Mouse (Mus musculus) forebrain, embryonic 14.5 days (tissue): ENCODE data around the gene Acot13. TPM values are rescaled to one million over a fixed set of nuclear protein-coding genes. Genes with fewer than 3 reads are reported as not detected.

Experiments
- ATAC-seq: fragments of 200-750 bp; cut with Nextera tagmentation; 2 replicates; pipeline ENCODE4 v1.8.0; 2017; ENCODE audit warnings: mild to moderate bottlenecking, moderate library complexity
- DNase-seq: peaks from one replicate; pipeline ENCODE4 v3.0.0-alpha.2; 2015; ENCODE audit warnings: low spot score
- H3K27ac ChIP-seq: fragments of 300-500 bp; sonication (generic); 2 replicates; pipeline ENCODE4 v1.5.1; 2014; ENCODE audit warnings: low read depth, mild to moderate bottlenecking, control low read depth, low read length, moderate library complexity
- H3K27me3 ChIP-seq: fragments of 300-500 bp; sonication (generic); replicated peaks from 2 replicates; pipeline ENCODE4 v1.6.1; 2014; ENCODE audit warnings: low read length, control low read depth, mixed read lengths; ENCODE audit not compliant: control insufficient read depth, insufficient read depth
- H3K36me3 ChIP-seq: fragments of 300-500 bp; sonication (generic); 2 replicates; pipeline ENCODE4 v1.6.1; 2014; ENCODE audit warnings: low read length, control low read depth; ENCODE audit not compliant: control insufficient read depth, insufficient read depth
- H3K4me1 ChIP-seq: fragments of 300-500 bp; sonication (generic); 2 replicates; pipeline ENCODE4 v1.6.1; 2014; ENCODE audit warnings: antibody characterized with exemption, low read length, control low read depth; ENCODE audit not compliant: control insufficient read depth, insufficient read depth
- H3K4me2 ChIP-seq: fragments of 300-500 bp; sonication (generic); 2 replicates; pipeline ENCODE4 v1.6.1; 2014; ENCODE audit warnings: mild to moderate bottlenecking, control low read depth, low read length
- H3K4me3 ChIP-seq: fragments of 300-500 bp; sonication (generic); 2 replicates; pipeline ENCODE4 v1.5.1; 2014; ENCODE audit warnings: low read depth, low read length, control low read depth
- H3K9ac ChIP-seq: fragments of 300-500 bp; sonication (generic); 2 replicates; pipeline ENCODE4 v1.6.1; 2014; ENCODE audit warnings: mild to moderate bottlenecking, low read length, control low read depth, moderate library complexity
- H3K9me3 ChIP-seq: fragments of 300-500 bp; sonication (generic); replicated peaks from 2 replicates; pipeline ENCODE4 v1.6.1; 2016; ENCODE audit warnings: low read length, control low read depth, mixed read lengths; ENCODE audit not compliant: control insufficient read depth
- WGBS: fragments of 180-500 bp; shearing (Covaris S2); extraction: QIAGEN DNeasy Blood & Tissue Kit; methylation state at CpG from one replicate; pipeline ENCODE4 v1.1.7; 2014; 5-methylcytosine and 5-hydroxymethylcytosine counted together
- polyA plus RNA-seq: library from polyadenylated mRNA; unstranded; fragments of >200 nt; fragmentation: Nextera tagmentation; extraction: Ambion mirVana; gene quantifications from 2 replicates; pipeline ENCODE4 v1.2.1, GENCODE M21; 2014

Acot13 gene
- polyA plus RNA-seq: 66.1 and 73.3 TPM in 2 replicates

DNA sequence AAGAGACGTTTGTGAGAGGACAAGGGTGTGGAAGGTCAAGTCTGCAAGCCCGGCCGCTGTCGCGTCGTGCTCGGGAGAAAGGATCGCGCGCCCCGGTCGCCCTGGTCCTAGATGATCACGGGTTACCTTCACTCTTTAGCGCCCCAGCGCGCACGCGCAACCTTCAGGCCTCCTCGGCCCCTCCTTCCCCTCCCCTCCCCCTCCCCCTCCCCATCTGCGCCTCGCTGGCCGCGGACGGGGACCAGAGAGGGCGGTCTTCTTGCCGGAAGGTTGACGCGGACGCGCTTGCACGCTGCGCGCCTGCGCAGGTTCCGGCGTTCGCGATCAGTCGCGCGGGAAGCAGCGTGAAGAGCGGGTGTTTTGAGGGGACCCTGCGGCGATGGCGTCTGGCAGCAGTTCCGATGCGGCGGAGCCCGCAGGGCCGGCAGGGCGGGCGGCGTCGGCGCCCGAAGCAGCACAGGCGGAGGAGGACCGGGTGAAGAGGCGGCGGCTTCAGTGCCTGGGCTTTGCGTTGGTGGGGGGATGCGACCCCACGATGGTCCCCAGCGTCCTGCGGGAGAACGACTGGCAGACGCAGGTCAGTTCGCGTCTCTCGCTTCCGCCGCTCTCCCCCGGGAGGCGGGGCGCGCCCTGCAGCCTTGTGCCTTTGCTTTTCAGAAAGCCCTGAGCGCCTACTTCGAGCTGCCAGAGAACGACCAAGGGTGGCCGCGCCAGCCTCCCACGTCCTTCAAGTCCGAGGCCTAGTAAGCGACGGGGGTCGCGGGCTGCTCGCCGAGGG, at the start of gene Acot13, which contains the start of gene Tdp2:
Gene Acot13 (minus strand): TSS at position 188 of the 778 bp plus-strand sequence.
Gene Tdp2 (plus strand): TSS at position 327 of the 778 bp plus-strand sequence.
- H3K36me3 ChIP-seq: no peaks in the 10 kb centered on the region
- peak within 1 kb of the TSS; percentile 94 for H3K27ac ChIP-seq
- peak within 1 kb of the TSS; percentile 96 for H3K9ac ChIP-seq
- H3K4me2 ChIP-seq: peak within 1 kb of the TSS; percentile 80
- peaks cover 16% of the 10 kb centered on the region for H3K4me1 ChIP-seq
- ATAC-seq (peak; percentile 99), DNase-seq (peak; percentile 98)
- H3K27me3 ChIP-seq: no peaks in the 10 kb centered on the region
- peak within 1 kb of the TSS; percentile 84 for H3K4me3 ChIP-seq
- under 1% methylated on average over 88 of the region's 90 CpGs for WGBS
- H3K9me3 ChIP-seq: no peaks in the 10 kb centered on the region

DNA sequence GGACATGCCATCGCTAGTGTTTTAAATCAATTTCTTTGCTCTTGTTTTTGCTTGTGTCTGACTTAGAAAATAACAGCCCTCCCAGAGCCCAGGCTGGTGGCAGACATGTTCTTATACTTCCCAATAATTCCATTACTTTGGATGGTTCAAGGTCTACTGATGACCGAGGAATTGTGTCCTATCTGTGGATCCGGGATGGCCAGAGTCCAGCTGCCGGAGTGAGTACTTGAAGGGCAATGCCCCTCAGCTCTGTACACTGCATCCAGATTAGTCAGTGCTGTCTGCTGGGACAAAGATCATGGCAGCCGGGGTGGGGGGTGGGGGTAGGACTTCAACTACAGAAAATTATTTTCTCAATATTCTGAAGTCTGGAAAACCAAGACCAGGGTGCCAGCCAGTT, 49.4 kb upstream of the Acot13 start:
- WGBS: 94% methylated on average over 5 of the region's 5 CpGs
- no peak overlapping the region for H3K4me3 ChIP-seq
- no peak for DNase-seq

DNA sequence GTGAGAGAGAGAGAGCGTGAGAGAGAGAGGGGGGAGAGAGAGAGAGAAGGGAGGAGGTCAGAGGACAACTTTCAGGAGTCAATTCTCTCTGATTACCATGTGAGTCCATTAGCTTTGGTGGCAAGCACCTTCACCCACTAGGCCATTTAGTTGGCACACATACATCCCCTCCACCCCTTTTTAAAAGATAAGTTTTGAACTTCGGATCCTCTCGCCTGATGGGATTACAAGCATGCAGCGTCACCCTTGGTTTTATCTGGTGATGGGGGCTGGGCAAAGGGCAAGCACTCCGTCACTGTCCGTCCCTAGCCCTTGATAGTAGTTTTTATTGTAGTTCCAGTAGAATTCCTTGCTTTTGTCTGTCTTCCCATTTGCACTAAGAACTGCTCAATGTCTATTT, 48.9 kb upstream of the Acot13 start:
- Histone ChIP-seq H3K36me3 (no peaks in the 10 kb centered on the region), H3K9ac (no peak overlapping the region), H3K4me2 (no peak overlapping the region), H3K4me1 (no peaks in the 10 kb centered on the region), H3K4me3 (no peak overlapping the region), H3K27ac (no peak overlapping the region), H3K27me3 (no peaks in the 10 kb centered on the region), H3K9me3 (no peaks in the 10 kb centered on the region)
- no peak for ATAC-seq
- WGBS: 91% methylated on average over 6 of the region's 6 CpGs
- DNase-seq: no peak

More for the DNA sequence above, 49.4 kb upstream of the Acot13 start:
- Histone ChIP-seq H3K4me2 (no peak overlapping the region), H3K27ac (no peak overlapping the region), H3K36me3 (no peaks in the 10 kb centered on the region), H3K9ac (no peak overlapping the region), H3K9me3 (no peaks in the 10 kb centered on the region), H3K4me1 (no peaks in the 10 kb centered on the region), H3K27me3 (no peaks in the 10 kb centered on the region)
- no peak for ATAC-seq

DNA sequence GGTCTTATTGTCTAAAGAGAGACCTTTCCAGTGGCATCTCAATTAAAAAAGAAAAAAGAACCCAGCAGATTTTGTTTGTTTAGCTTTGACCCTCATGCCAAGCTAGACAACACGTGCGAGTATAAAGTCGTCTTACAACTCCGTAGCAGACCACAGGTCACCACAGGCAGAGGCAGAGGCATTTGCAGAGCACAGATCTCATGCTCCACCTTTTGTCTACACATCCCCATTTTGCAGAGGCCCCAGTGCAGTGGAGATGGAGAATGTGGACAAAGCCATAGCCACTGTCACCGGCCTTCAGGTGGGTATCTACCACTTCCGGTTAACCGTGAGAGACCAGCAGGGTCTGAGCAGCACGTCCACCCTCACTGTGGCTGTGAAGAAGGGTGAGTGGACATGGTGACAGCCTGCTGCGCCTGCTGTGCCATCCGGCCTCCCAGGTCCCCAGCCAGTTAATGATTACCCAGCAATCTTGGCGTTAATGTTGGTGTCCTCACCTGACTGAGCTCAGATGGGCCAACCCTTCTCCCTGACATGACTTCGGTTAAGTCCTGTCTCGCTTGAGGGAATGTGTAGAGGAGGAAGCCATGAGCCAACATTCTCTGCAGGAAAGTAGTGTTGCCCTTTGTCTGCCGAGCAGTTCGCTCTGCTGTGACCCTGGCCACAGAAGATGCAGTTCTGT, 48.2 kb upstream of the Acot13 start:
- H3K27me3 ChIP-seq: no peaks in the 10 kb centered on the region
- 93% methylated on average over 15 of the region's 15 CpGs for WGBS

DNA sequence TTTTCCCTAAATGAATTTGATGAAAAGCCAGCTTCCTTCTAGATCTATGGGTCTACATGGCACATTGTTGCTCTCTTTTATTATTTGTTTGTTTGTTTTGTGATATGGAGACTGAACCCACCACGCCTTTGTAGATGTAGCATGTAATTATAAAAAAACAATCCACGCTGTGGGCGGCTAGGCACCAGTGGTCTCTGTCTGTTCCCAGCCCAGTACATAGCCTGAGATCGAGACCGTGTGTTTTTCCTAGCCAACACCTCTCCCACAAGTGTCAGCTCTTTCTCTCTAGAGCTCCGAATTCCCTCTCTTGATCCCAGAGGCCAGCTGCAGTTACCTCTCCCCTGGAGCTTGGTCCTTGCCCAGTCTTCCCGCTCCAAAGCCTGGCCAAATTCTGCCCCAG, 36.9 kb upstream of the Acot13 start:
- Histone ChIP-seq H3K27me3 (no peaks in the 10 kb centered on the region), H3K9ac (no peak overlapping the region), H3K36me3 (no peaks in the 10 kb centered on the region), H3K4me3 (no peak overlapping the region), H3K4me1 (no peaks in the 10 kb centered on the region), H3K4me2 (no peak overlapping the region), H3K9me3 (no peaks in the 10 kb centered on the region), H3K27ac (no peak overlapping the region)
- no peak for DNase-seq
- ATAC-seq: no peak
- WGBS: 92% methylated on average over 7 of the region's 7 CpGs

More for the DNA sequence above, 48.2 kb upstream of the Acot13 start:
- ATAC-seq: no peak
- Histone ChIP-seq H3K9ac (no peak overlapping the region), H3K36me3 (no peaks in the 10 kb centered on the region), H3K27ac (no peak overlapping the region), H3K9me3 (no peaks in the 10 kb centered on the region), H3K4me1 (no peaks in the 10 kb centered on the region), H3K4me2 (no peak overlapping the region), H3K4me3 (no peak overlapping the region)
- no peak for DNase-seq

DNA sequence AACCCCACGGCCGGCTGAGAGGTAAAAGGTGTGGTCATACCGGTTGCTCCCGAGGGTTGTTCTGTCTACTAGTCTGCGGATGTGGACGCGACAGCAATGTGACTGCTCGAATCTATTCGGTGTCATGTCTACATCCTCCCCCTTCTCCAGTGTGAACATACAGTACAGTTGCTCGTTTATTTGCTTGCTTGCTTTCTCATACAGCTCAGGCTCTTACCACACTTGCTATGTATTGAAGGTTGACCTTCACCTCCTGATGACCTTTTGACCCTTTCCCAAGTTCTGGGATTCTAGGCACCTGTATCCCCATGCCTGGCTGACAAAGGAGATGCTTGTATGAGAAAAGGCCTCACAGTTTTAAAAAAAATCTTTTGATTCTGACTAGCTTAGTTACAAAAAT, 36.4 kb upstream of the Acot13 start:
- H3K27me3 ChIP-seq: no peaks in the 10 kb centered on the region
- H3K9me3 ChIP-seq: no peaks in the 10 kb centered on the region
- ATAC-seq (no peak), DNase-seq (no peak)
- no peak overlapping the region for H3K9ac ChIP-seq
- no peak overlapping the region for H3K4me3 ChIP-seq
- H3K36me3 ChIP-seq: no peaks in the 10 kb centered on the region
- H3K27ac ChIP-seq: no peak overlapping the region
- H3K4me2 ChIP-seq: no peak overlapping the region
- H3K4me1 ChIP-seq: no peaks in the 10 kb centered on the region
- 93% methylated on average over 10 of the region's 10 CpGs for WGBS

DNA sequence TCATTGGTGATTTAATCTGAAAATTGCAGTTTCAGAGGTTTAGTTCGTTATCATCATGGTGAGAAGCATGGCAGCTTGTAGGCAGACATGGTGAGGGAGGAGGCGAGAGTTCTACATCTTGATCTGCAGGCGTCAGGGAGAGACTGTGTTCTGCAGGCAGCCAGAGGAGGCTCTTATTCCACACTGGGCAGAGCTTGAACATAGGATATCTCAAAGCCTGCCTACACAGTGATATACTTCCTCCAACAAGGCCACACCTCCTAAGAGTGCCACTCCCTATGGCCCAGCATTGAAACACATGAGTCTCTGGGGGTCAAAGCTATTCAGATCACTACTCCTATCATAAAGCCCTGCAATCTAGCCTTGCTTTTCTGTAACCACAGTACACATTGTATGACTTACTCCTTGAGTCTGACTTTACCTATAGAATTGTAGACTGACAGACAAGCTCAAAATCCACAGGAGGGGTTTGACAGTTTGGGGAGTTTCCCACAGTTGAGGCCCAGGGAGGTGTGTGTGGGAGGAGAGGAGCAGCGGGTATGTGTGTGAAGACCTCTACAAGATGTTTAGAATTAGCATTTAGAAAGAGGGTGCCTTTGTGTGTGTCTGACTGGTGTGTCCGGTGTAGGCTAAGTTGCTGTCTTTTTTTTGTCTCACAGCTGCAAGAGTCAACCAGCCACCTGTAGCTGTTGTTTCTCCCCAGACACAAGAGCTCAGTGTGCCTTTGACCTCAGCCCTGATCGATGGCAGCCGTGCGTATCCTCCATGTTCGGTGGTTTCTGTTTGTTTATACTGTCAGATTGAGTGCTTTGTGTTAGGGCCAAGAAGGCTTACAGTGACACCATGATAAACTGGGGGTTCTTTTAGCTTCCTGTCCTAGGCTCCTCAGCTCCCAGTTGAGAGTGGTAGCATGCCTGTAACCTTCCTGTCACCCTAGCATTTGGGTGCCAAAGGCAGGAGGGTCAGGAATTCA, 35.4 kb upstream of the Acot13 start:
- no peak for ATAC-seq
- no peaks in the 10 kb centered on the region for H3K9me3 ChIP-seq
- H3K36me3 ChIP-seq: no peaks in the 10 kb centered on the region
- H3K27me3 ChIP-seq: no peaks in the 10 kb centered on the region
- no peak overlapping the region for H3K9ac ChIP-seq
- H3K4me2 ChIP-seq: no peak overlapping the region
- DNase-seq: no peak
- 79% methylated on average over 9 of the region's 9 CpGs for WGBS
- no peak overlapping the region for H3K27ac ChIP-seq
- H3K4me3 ChIP-seq: no peak overlapping the region
- H3K4me1 ChIP-seq: no peaks in the 10 kb centered on the region

DNA sequence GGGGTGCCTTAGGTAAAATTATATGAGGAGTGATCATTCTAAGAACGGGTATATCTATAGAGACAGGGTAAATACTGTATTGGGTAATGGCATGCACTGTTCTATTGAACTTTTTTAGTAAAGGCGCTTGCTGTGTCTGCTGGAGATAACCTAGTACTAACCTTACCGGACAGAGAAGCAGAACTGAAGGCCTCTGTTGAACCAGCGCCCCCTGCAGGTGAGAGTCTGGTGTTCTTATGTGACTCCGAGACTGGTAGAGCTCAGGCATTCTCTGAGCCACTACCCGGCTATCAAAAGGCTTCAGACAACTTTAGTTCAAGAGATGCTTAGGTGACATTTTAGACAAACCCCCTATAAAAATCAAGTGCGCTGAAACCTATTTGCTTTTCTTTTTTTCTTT, 31.2 kb upstream of the Acot13 start:
- Histone ChIP-seq H3K27me3 (no peaks in the 10 kb centered on the region), H3K4me1 (no peaks in the 10 kb centered on the region), H3K4me2 (no peak overlapping the region), H3K9ac (no peak overlapping the region), H3K4me3 (no peak overlapping the region), H3K9me3 (no peaks in the 10 kb centered on the region), H3K36me3 (no peaks in the 10 kb centered on the region), H3K27ac (no peak overlapping the region)
- DNase-seq: peak; percentile 8
- no peak for ATAC-seq
- WGBS: 62% methylated on average over 7 of the region's 7 CpGs
